Mouse (Mus musculus) intestine, embryonic 16.5 days (tissue): ENCODE data around the gene Cited4. TPM values are rescaled to one million over a fixed set of nuclear protein-coding genes. Genes with fewer than 3 reads are reported as not detected.

Source experiments
- ATAC-seq: fragments of 200-750 bp; cut with Nextera tagmentation; 2 replicates; pipeline ENCODE4 v1.8.0; 2017; ENCODE audit warnings: moderate TSS enrichment, moderate library complexity
- H3K27ac ChIP-seq: fragments of 300-500 bp; sonication (generic); 2 replicates; pipeline ENCODE4 v1.5.1; 2014; ENCODE audit warnings: mild to moderate bottlenecking, low read length
- H3K27me3 ChIP-seq: fragments of 300-500 bp; sonication (generic); replicated peaks from 2 replicates; pipeline ENCODE4 v1.6.1; 2014; ENCODE audit warnings: low read length, control low read depth, mixed read lengths; ENCODE audit not compliant: control insufficient read depth, insufficient read depth
- H3K36me3 ChIP-seq: fragments of 300-500 bp; sonication (generic); 2 replicates; pipeline ENCODE4 v1.6.1; 2014; ENCODE audit warnings: low read length, control low read depth; ENCODE audit not compliant: control insufficient read depth, insufficient read depth
- H3K4me1 ChIP-seq: fragments of 300-500 bp; sonication (generic); 2 replicates; pipeline ENCODE4 v1.6.1; 2014; ENCODE audit warnings: low read length, control low read depth, mixed read lengths; ENCODE audit not compliant: control insufficient read depth, insufficient read depth
- H3K4me2 ChIP-seq: fragments of 300-500 bp; sonication (generic); 2 replicates; pipeline ENCODE4 v1.6.1; 2014; ENCODE audit warnings: low read depth, low read length, control low read depth
- H3K4me3 ChIP-seq: fragments of 300-500 bp; sonication (generic); 2 replicates; pipeline ENCODE4 v1.5.1; 2014; ENCODE audit warnings: mild to moderate bottlenecking, low read length
- H3K9ac ChIP-seq: fragments of 300-500 bp; sonication (generic); 2 replicates; pipeline ENCODE4 v1.6.1; 2014; ENCODE audit warnings: low read depth, low read length
- H3K9me3 ChIP-seq: fragments of 300-500 bp; sonication (generic); 2 replicates; pipeline ENCODE4 v1.6.1; 2016; ENCODE audit warnings: low read length, control low read depth; ENCODE audit not compliant: control insufficient read depth
- WGBS: fragments of 180-500 bp; shearing (Covaris S2); extraction: QIAGEN DNeasy Blood & Tissue Kit; methylation state at CpG from one replicate; pipeline ENCODE4 v1.1.7; 2014; 5-methylcytosine and 5-hydroxymethylcytosine counted together
- polyA plus RNA-seq: library from polyadenylated mRNA; unstranded; fragments of >200 nt; fragmentation: Nextera tagmentation; extraction: Ambion mirVana; gene quantifications from 2 replicates; pipeline ENCODE4 v1.2.1, GENCODE M21; 2015

The Cited4 gene
- polyA plus RNA-seq, 1 experiment from 2014 or later = 2.4 TPM

DNA sequence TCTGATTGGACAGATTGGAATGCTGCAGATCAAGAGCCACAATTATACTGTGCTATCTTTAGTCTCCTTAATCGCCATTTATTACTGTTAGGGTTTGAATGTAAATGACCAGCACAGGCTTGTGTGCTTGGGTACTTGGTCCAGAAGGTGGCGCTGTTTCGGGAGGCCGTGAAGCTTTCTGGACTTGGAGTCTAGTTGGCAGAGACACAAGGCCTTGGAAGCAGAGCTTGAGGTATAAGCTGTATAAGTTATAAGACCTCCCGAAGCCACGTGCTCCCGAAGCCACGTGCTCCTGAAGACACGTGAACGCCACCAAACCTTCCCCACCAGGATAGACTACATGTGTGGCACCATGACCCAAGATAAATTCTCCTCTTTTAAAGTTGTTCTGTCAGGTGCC is 26.3 kb downstream of the Cited4 start:
- H3K27ac ChIP-seq = no peak overlapping the region
- 44% methylated on average over 10 of the region's 10 CpGs for WGBS

DNA sequence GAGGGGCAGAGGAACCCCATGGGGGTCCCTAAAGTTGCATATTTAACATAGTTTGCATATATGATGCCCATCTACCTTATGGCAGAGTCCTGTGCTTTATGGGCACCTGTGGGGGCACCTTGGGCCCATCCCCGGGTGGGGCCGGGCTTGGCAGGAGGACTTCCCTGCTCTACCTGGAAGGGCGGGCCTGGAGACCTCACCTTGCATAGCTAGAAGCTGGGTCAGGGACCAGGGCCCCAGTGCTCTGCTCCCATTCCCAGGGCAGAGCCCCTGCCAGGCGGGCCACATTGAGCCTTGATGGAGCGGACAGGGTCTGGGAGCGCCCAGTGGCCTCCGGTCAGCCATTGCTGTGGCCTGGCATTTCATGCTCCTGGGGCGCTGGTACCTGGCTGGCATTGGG is 31.0 kb downstream of the Cited4 start:
- 0 out of 2 replicates have a peak, but pooled peaks have one; percentile 14 for ATAC-seq
- Histone ChIP-seq H3K4me3 (no peak overlapping the region), H3K9ac (no peak overlapping the region), H3K27me3 (peaks cover 9% of the 10 kb centered on the region; the same call in 1 of the 2 replicates), H3K27ac (no peak overlapping the region), H3K4me2 (no peak overlapping the region), H3K4me1 (peaks cover 4% of the 10 kb centered on the region; the same call in 1 of the 2 replicates), H3K9me3 (no peaks in the 10 kb centered on the region), H3K36me3 (no peaks in the 10 kb centered on the region)
- 83% methylated on average over 8 of the region's 8 CpGs for WGBS

More for the DNA sequence above, 26.3 kb downstream of the Cited4 start:
- H3K4me3 ChIP-seq = no peak overlapping the region
- H3K4me1 ChIP-seq = peaks cover 5% of the 10 kb centered on the region; the same call in 1 of the 2 replicates
- H3K9me3 ChIP-seq = no peaks in the 10 kb centered on the region
- ATAC-seq = no peak
- no peak overlapping the region for H3K9ac ChIP-seq
- no peaks in the 10 kb centered on the region for H3K27me3 ChIP-seq
- no peak overlapping the region for H3K4me2 ChIP-seq
- H3K36me3 ChIP-seq = no peaks in the 10 kb centered on the region

GRCm38 (mm10) chr4:120697799-120698484 is 31.6 kb downstream of the Cited4 start:
- no peak overlapping the region for H3K9ac ChIP-seq
- peak overlapping the region; percentile 9; the same call in 1 of the 2 replicates for H3K4me3 ChIP-seq
- no peak overlapping the region for H3K27ac ChIP-seq
- H3K4me2 ChIP-seq = peak overlapping the region; percentile 45
- no peaks in the 10 kb centered on the region for H3K9me3 ChIP-seq
- no peaks in the 10 kb centered on the region for H3K36me3 ChIP-seq
- peaks cover 4% of the 10 kb centered on the region; the same call in 1 of the 2 replicates for H3K4me1 ChIP-seq
- 16% methylated on average over 35 of the region's 35 CpGs for WGBS
- peak; percentile 85 for ATAC-seq
- peaks cover 9% of the 10 kb centered on the region; the same call in 1 of the 2 replicates for H3K27me3 ChIP-seq

- 86% methylated on average over 3 of the region's 3 CpGs for WGBS
- ATAC-seq = no peak
Measured at GRCm38 (mm10) chr4:120701180-120701579, 34.8 kb downstream of the Cited4 start.

DNA sequence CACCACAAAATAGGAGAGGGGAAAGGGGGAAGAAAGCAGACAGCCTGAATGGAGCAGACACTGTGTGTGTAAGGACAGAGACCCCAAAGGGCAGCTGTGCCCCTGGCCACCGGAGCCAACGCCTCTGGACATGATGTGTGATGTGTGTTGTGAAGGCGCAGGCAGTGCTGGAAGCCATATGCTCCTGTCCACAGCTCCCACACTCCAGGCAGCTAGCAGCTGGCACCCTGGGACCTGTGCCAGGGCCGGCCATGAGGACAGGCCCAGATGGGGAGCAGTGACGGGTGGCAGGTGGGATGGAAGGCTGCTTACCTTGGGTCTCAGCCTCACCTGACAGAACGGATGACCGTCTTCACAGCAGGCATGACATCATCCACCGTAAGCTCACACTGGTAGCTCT is 35.7 kb downstream of the Cited4 start:
- WGBS = 86% methylated on average over 8 of the region's 8 CpGs
- Histone ChIP-seq H3K4me3 (no peak overlapping the region), H3K4me1 (peaks cover 4% of the 10 kb centered on the region; the same call in 1 of the 2 replicates), H3K9me3 (no peaks in the 10 kb centered on the region), H3K36me3 (no peaks in the 10 kb centered on the region), H3K9ac (no peak overlapping the region), H3K4me2 (no peak overlapping the region), H3K27me3 (peaks cover 9% of the 10 kb centered on the region; the same call in 1 of the 2 replicates), H3K27ac (no peak overlapping the region)
- ATAC-seq = no peak

More at GRCm38 (mm10) chr4:120701180-120701579, 34.8 kb downstream of the Cited4 start:
- no peaks in the 10 kb centered on the region for H3K36me3 ChIP-seq
- no peak overlapping the region for H3K4me3 ChIP-seq
- peaks cover 4% of the 10 kb centered on the region; the same call in 1 of the 2 replicates for H3K4me1 ChIP-seq
- H3K9ac ChIP-seq = no peak overlapping the region
- H3K27me3 ChIP-seq = peaks cover 9% of the 10 kb centered on the region; the same call in 1 of the 2 replicates
- H3K9me3 ChIP-seq = no peaks in the 10 kb centered on the region
- no peak overlapping the region for H3K27ac ChIP-seq
- no peak overlapping the region for H3K4me2 ChIP-seq

DNA sequence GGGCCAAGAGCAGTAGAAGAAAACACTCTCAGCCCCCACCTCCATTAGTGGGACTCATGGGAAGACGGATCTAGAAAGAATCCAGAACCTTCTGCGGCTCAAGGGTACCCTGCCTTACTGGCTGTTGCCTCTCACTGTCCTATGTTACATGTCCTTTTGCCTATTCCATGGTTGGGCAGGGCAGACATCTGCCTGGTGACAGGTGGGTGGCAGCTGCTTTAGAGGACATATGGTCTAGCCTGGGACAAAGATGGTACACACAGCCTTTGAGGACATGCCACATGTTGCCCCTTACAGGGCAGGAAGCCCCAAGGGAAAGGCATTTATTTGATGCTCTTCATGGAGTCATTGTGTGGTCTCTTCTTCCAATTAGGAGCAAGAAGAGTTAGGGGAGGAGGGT is 36.1 kb downstream of the Cited4 start:
- H3K4me2 ChIP-seq = no peak overlapping the region
- H3K4me3 ChIP-seq = no peak overlapping the region
- no peak overlapping the region for H3K27ac ChIP-seq
- H3K9ac ChIP-seq = no peak overlapping the region
- H3K36me3 ChIP-seq = no peaks in the 10 kb centered on the region
- peaks cover 9% of the 10 kb centered on the region; the same call in 1 of the 2 replicates for H3K27me3 ChIP-seq
- H3K9me3 ChIP-seq = no peaks in the 10 kb centered on the region
- ATAC-seq = no peak
- 84% methylated on average over 2 of the region's 2 CpGs for WGBS
- peaks cover 4% of the 10 kb centered on the region; the same call in 1 of the 2 replicates for H3K4me1 ChIP-seq

GRCm38 (mm10) chr4:120712236-120712635 is 45.9 kb downstream of the Cited4 start:
- Histone ChIP-seq H3K4me3 (no peak overlapping the region), H3K4me2 (no peak overlapping the region), H3K4me1 (peaks cover 10% of the 10 kb centered on the region), H3K27ac (no peak overlapping the region), H3K9me3 (no peaks in the 10 kb centered on the region), H3K36me3 (no peaks in the 10 kb centered on the region), H3K27me3 (no peaks in the 10 kb centered on the region; the same call in 1 of the 2 replicates), H3K9ac (no peak overlapping the region)
- WGBS = 79% methylated on average over 12 of the region's 12 CpGs
- ATAC-seq = no peak

DNA sequence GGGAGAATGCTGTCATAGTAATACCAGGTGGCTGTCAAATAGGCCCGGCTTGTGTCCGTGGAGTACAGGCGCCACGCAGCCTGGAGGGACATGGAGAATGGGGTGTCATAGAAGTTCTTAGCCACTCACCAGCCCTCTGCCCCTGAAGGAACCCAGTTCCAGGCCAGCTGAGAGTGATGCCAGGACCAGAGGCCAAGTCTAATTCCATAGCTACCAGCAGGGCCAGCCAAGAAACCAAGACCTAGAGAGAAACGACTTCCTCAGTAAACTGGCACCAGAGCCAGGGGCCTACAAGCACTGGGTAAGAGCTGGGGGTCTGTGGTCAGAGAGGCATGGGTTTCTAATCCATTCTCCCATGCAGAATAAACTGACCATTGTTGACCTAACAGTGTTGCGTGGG is 46.6 kb downstream of the Cited4 start:
- Histone ChIP-seq H3K4me1 (peaks cover 10% of the 10 kb centered on the region), H3K4me3 (no peak overlapping the region), H3K4me2 (no peak overlapping the region), H3K9ac (no peak overlapping the region), H3K27me3 (no peaks in the 10 kb centered on the region; the same call in 1 of the 2 replicates), H3K36me3 (no peaks in the 10 kb centered on the region), H3K27ac (no peak overlapping the region), H3K9me3 (no peaks in the 10 kb centered on the region)
- 91% methylated on average over 6 of the region's 6 CpGs for WGBS
- no peak for ATAC-seq

GRCm38 (mm10) chr4:120713856-120714497 is 47.6 kb downstream of the Cited4 start:
- Histone ChIP-seq H3K9me3 (no peaks in the 10 kb centered on the region), H3K36me3 (no peaks in the 10 kb centered on the region), H3K9ac (no peak overlapping the region), H3K27me3 (peaks cover 3% of the 10 kb centered on the region), H3K4me2 (no peak overlapping the region), H3K27ac (no peak overlapping the region), H3K4me1 (peaks cover 11% of the 10 kb centered on the region), H3K4me3 (no peak overlapping the region)
- no peak for ATAC-seq
- WGBS = 69% methylated on average over 6 of the region's 6 CpGs
